Mouse (Mus musculus): ENCODE measurements around the gene C5ar2. TPM values are rescaled to one million over a fixed set of nuclear protein-coding genes. Genes with fewer than 3 reads are reported as not detected.
A peak's percentile ranks its signal among the peaks of the same experiment; 100 is the strongest.
"Not testable (repeated sequence)": the region's sequence is repeated elsewhere in the genome, so short reads cannot be mapped to it uniquely, and the experiment has no call there.

Gene C5ar2
- total RNA-seq (2021) = under 1 TPM; 0.45 to 0.50 TPM

- DNase-seq = no peak
Measured at GRCm38 (mm10) chr7:16244067-16244466, at the start of gene C5ar2. Gene C5ar2, minus strand, starts transcription at chr7:16244154.

GRCm38 (mm10) chr7:16287791-16288190 is 43.8 kb upstream of the C5ar2 start:
- no peak for DNase-seq

GRCm38 (mm10) chr7:16287016-16287415 is 43.1 kb upstream of the C5ar2 start:
- no peak for DNase-seq

GRCm38 (mm10) chr7:16286026-16286961 is 42.3 kb upstream of the C5ar2 start, which contains the start of gene Ccdc9:
Gene Ccdc9, minus strand, starts transcription at chr7:16286795.
- peak; percentile 100 for DNase-seq

- DNase-seq = peak; percentile 81
Measured at GRCm38 (mm10) chr7:16285450-16286025, 41.6 kb upstream of the C5ar2 start.

GRCm38 (mm10) chr7:16284904-16285303 is 41.0 kb upstream of the C5ar2 start:
- no peak for DNase-seq

GRCm38 (mm10) chr7:16284001-16284400 is 40.0 kb upstream of the C5ar2 start:
- no peak for DNase-seq

- DNase-seq = no peak
Measured at GRCm38 (mm10) chr7:16282334-16282733, 38.4 kb upstream of the C5ar2 start.

GRCm38 (mm10) chr7:16280721-16281120 is 36.8 kb upstream of the C5ar2 start:
- no peak for DNase-seq

- DNase-seq = no peak
Measured at GRCm38 (mm10) chr7:16274922-16275890, 31.3 kb upstream of the C5ar2 start.

- no peak for DNase-seq
Measured at GRCm38 (mm10) chr7:16273766-16274140, 29.8 kb upstream of the C5ar2 start.

GRCm38 (mm10) chr7:16273081-16273765 is 29.3 kb upstream of the C5ar2 start, which contains the start of gene Inafm1:
Gene Inafm1, minus strand, starts transcription at chr7:16273617.
- peak; percentile 87 for DNase-seq

GRCm38 (mm10) chr7:16272681-16273080 is 28.7 kb upstream of the C5ar2 start:
- peak; percentile 75 for DNase-seq

GRCm38 (mm10) chr7:16271139-16271538 is 27.2 kb upstream of the C5ar2 start:
- DNase-seq = no peak

GRCm38 (mm10) chr7:16266593-16266992 is 22.6 kb upstream of the C5ar2 start:
- not testable (repeated sequence) for DNase-seq

- no peak for DNase-seq
Measured at GRCm38 (mm10) chr7:16265856-16266255, 21.9 kb upstream of the C5ar2 start.

- DNase-seq = no peak
Measured at GRCm38 (mm10) chr7:16263843-16264242, 19.9 kb upstream of the C5ar2 start.

- DNase-seq = peak; percentile 85
Measured at GRCm38 (mm10) chr7:16263015-16263787, 19.2 kb upstream of the C5ar2 start.

GRCm38 (mm10) chr7:16261097-16261496 is 17.1 kb upstream of the C5ar2 start:
- no peak for DNase-seq

GRCm38 (mm10) chr7:16259110-16259590 is 15.2 kb upstream of the C5ar2 start, which contains the start of gene C5ar1:
Gene C5ar1, minus strand, starts transcription at chr7:16259540.
- no peak for DNase-seq

GRCm38 (mm10) chr7:16257830-16258229 is 13.9 kb upstream of the C5ar2 start:
- no peak for DNase-seq
